Mouse (Mus musculus) gastrocnemius, postnatal 25 days (tissue): Measurements from ENCODE around the gene Rab5if. TPM values are rescaled to one million over a fixed set of nuclear protein-coding genes. Genes with fewer than 3 reads are reported as not detected.
A peak's percentile ranks its signal among the peaks of the same experiment; 100 is the strongest.
"Not testable (repeated sequence)": the region's sequence is repeated elsewhere in the genome, so short reads cannot be mapped to it uniquely, and the experiment has no call there.

ENCODE experiments used
- DNase-seq: peaks from one replicate; pipeline ENCODE4 v3.0.0; 2022
- total RNA-seq, 2 experiments: library from RNA; stranded (reverse); gene quantifications; 1 replicate in 1 of 2; 2 replicates in 1 of 2; pipeline ENCODE4 v1.2.3; 2021

Rab5if gene
- total RNA-seq, 2 experiments from 2014 or later, result 86.8 to 87.6 TPM

GRCm38 (mm10) chr2:156887017-156887416, 24.1 kb downstream of the Rab5if start, which contains the start of gene Sla2:
Gene Sla2, minus strand, starts transcription at chr2:156887192.
- peak; percentile 43 for DNase-seq

GRCm38 (mm10) chr2:156888490-156888889, 25.6 kb downstream of the Rab5if start:
- no peak for DNase-seq

- no peak for DNase-seq
These were observed 29.3 kb downstream of the Rab5if start for GRCm38 (mm10) chr2:156892240-156892639.

- DNase-seq, result no peak
These were observed 29.9 kb downstream of the Rab5if start for GRCm38 (mm10) chr2:156892821-156893220.

GRCm38 (mm10) chr2:156894496-156895265, 31.8 kb downstream of the Rab5if start:
- no peak for DNase-seq

GRCm38 (mm10) chr2:156896384-156896914, 33.5 kb downstream of the Rab5if start:
- DNase-seq, result no peak

- DNase-seq, result no peak
These were observed 34.1 kb downstream of the Rab5if start for GRCm38 (mm10) chr2:156897034-156897433.

GRCm38 (mm10) chr2:156898374-156898773, 35.4 kb downstream of the Rab5if start:
- no peak for DNase-seq

GRCm38 (mm10) chr2:156899184-156899583, 36.3 kb downstream of the Rab5if start:
- DNase-seq, result no peak

GRCm38 (mm10) chr2:156901344-156901743, 38.4 kb downstream of the Rab5if start:
- no peak for DNase-seq

- DNase-seq, result no peak
These were observed 39.0 kb downstream of the Rab5if start for GRCm38 (mm10) chr2:156901883-156902282.

- not testable (repeated sequence) for DNase-seq
These were observed 39.5 kb downstream of the Rab5if start for GRCm38 (mm10) chr2:156902411-156902810.

GRCm38 (mm10) chr2:156903367-156903766, 40.4 kb downstream of the Rab5if start:
- no peak for DNase-seq

GRCm38 (mm10) chr2:156904976-156905717, 42.2 kb downstream of the Rab5if start:
- DNase-seq, result peak; percentile 39

- DNase-seq, result not testable (repeated sequence)
These were observed 43.0 kb downstream of the Rab5if start for GRCm38 (mm10) chr2:156905931-156906330.

GRCm38 (mm10) chr2:156913191-156913590, 50.3 kb downstream of the Rab5if start:
- no peak for DNase-seq

GRCm38 (mm10) chr2:156915559-156915958, 52.6 kb downstream of the Rab5if start:
- DNase-seq, result no peak

- DNase-seq, result no peak
These were observed 53.6 kb downstream of the Rab5if start for GRCm38 (mm10) chr2:156916419-156917125.

- no peak for DNase-seq
These were observed 55.6 kb downstream of the Rab5if start for GRCm38 (mm10) chr2:156918562-156918961.

GRCm38 (mm10) chr2:156919191-156919590, 56.3 kb downstream of the Rab5if start:
- DNase-seq, result not testable (repeated sequence)

- DNase-seq, result no peak
These were observed 56.9 kb downstream of the Rab5if start for GRCm38 (mm10) chr2:156919796-156920195.

GRCm38 (mm10) chr2:156923057-156923456, 60.1 kb downstream of the Rab5if start:
- no peak for DNase-seq
